Mouse (Mus musculus) heart, embryonic 11.5 days (tissue): ENCODE results near the gene Kcnj8. TPM values are rescaled to one million over a fixed set of nuclear protein-coding genes. Genes with fewer than 3 reads are reported as not detected.

Experiments used
- ATAC-seq: fragments of 200-750 bp; cut with Nextera tagmentation; replicated peaks from 2 replicates; pipeline ENCODE4 v1.8.0; 2017; ENCODE audit warnings: moderate library complexity; ENCODE audit not compliant: insufficient number of reproducible peaks, low FRiP score, low TSS enrichment
- H3K27ac ChIP-seq: fragments of 300-500 bp; sonication (generic); 2 replicates; pipeline ENCODE4 v1.5.1; 2014; ENCODE audit warnings: mild to moderate bottlenecking, low read depth, low read length
- H3K27me3 ChIP-seq: fragments of 300-500 bp; sonication (generic); 2 replicates; pipeline ENCODE4 v1.6.1; 2014; ENCODE audit warnings: mild to moderate bottlenecking, low read length, mixed read lengths; ENCODE audit not compliant: control insufficient read depth, insufficient read depth
- H3K36me3 ChIP-seq: fragments of 300-500 bp; sonication (generic); 2 replicates; pipeline ENCODE4 v1.6.1; 2014; ENCODE audit warnings: mild to moderate bottlenecking, low read length, moderate library complexity, mixed read lengths; ENCODE audit not compliant: control insufficient read depth, insufficient read depth
- H3K4me1 ChIP-seq: fragments of 300-500 bp; sonication (generic); 2 replicates; pipeline ENCODE4 v1.6.1; 2014; ENCODE audit warnings: low read length; ENCODE audit not compliant: control insufficient read depth, insufficient read depth
- H3K4me2 ChIP-seq: fragments of 300-500 bp; sonication (generic); 2 replicates; pipeline ENCODE4 v1.6.1; 2014; ENCODE audit warnings: mild to moderate bottlenecking, moderate library complexity
- H3K4me3 ChIP-seq: fragments of 300-500 bp; sonication (generic); 2 replicates; pipeline ENCODE4 v1.5.1; 2014; ENCODE audit warnings: low read depth, low read length
- H3K9ac ChIP-seq: fragments of 300-500 bp; sonication (generic); 2 replicates; pipeline ENCODE4 v1.6.1; 2014; ENCODE audit warnings: mild to moderate bottlenecking, low read depth, low read length, moderate library complexity
- H3K9me3 ChIP-seq: fragments of 300-500 bp; sonication (generic); replicated peaks from 2 replicates; pipeline ENCODE4 v1.6.1; 2016; ENCODE audit warnings: low read length; ENCODE audit not compliant: control insufficient read depth
- WGBS: fragments of 180-500 bp; shearing (Covaris S2); extraction: QIAGEN DNeasy Blood & Tissue Kit; methylation state at CpG from one replicate; pipeline ENCODE4 v1.1.7; 2014; ENCODE audit not compliant: insufficient replicate concordance; 5-methylcytosine and 5-hydroxymethylcytosine counted together
- polyA plus RNA-seq: library from polyadenylated mRNA; unstranded; fragments of >200 nt; fragmentation: Nextera tagmentation; extraction: Ambion mirVana; gene quantifications from 2 replicates; pipeline ENCODE4 v1.2.1, GENCODE M21; 2014

Gene Kcnj8
- polyA plus RNA-seq, 1 experiment from 2014 or later = 3.0 TPM

GRCm38 (mm10) chr6:142542082-142542799, 29.2 kb downstream of the Kcnj8 start:
- Histone ChIP-seq H3K4me3 (no peak overlapping the region), H3K36me3 (no peaks in the 10 kb centered on the region), H3K27ac (no peak overlapping the region), H3K9ac (no peak overlapping the region), H3K27me3 (no peaks in the 10 kb centered on the region), H3K4me2 (no peak overlapping the region), H3K4me1 (no peaks in the 10 kb centered on the region), H3K9me3 (no peaks in the 10 kb centered on the region)
- no peak for ATAC-seq
- WGBS = 72% methylated on average over 8 of the region's 8 CpGs

GRCm38 (mm10) chr6:142540561-142541160, 30.8 kb downstream of the Kcnj8 start:
- Histone ChIP-seq H3K4me3 (no peak overlapping the region), H3K4me2 (no peak overlapping the region), H3K36me3 (no peaks in the 10 kb centered on the region), H3K4me1 (no peaks in the 10 kb centered on the region), H3K9ac (no peak overlapping the region), H3K27me3 (no peaks in the 10 kb centered on the region), H3K27ac (no peak overlapping the region), H3K9me3 (no peaks in the 10 kb centered on the region)
- no peak for ATAC-seq
- 67% methylated on average over 10 of the region's 10 CpGs for WGBS

- WGBS = 69% methylated on average over 5 of the region's 5 CpGs
- Histone ChIP-seq H3K36me3 (no peaks in the 10 kb centered on the region), H3K27ac (no peak overlapping the region), H3K4me3 (no peak overlapping the region), H3K27me3 (no peaks in the 10 kb centered on the region), H3K9ac (no peak overlapping the region), H3K4me1 (no peaks in the 10 kb centered on the region), H3K9me3 (no peaks in the 10 kb centered on the region), H3K4me2 (no peak overlapping the region)
- ATAC-seq = no peak
These were observed 31.3 kb downstream of the Kcnj8 start for GRCm38 (mm10) chr6:142540131-142540530.

- Histone ChIP-seq H3K27ac (no peak overlapping the region), H3K4me2 (no peak overlapping the region), H3K4me3 (no peak overlapping the region), H3K9ac (no peak overlapping the region), H3K4me1 (no peaks in the 10 kb centered on the region), H3K9me3 (no peaks in the 10 kb centered on the region), H3K36me3 (no peaks in the 10 kb centered on the region), H3K27me3 (no peaks in the 10 kb centered on the region)
- ATAC-seq = no peak
- WGBS = 69% methylated on average over 17 of the region's 17 CpGs
These were observed 32.9 kb downstream of the Kcnj8 start for GRCm38 (mm10) chr6:142538503-142538902.

GRCm38 (mm10) chr6:142533412-142533811, 38.0 kb downstream of the Kcnj8 start:
- Histone ChIP-seq H3K4me1 (no peaks in the 10 kb centered on the region; the same call in 1 of the 2 replicates), H3K9me3 (no peaks in the 10 kb centered on the region), H3K4me3 (no peak overlapping the region), H3K9ac (no peak overlapping the region), H3K4me2 (no peak overlapping the region), H3K27me3 (no peaks in the 10 kb centered on the region), H3K36me3 (no peaks in the 10 kb centered on the region), H3K27ac (no peak overlapping the region)
- WGBS = 54% methylated on average over 5 of the region's 5 CpGs
- ATAC-seq = no peak

GRCm38 (mm10) chr6:142532686-142533085, 38.7 kb downstream of the Kcnj8 start:
- WGBS = 81% methylated on average over 2 of the region's 2 CpGs

GRCm38 (mm10) chr6:142532141-142532540, 39.3 kb downstream of the Kcnj8 start:
- Histone ChIP-seq H3K9me3 (no peaks in the 10 kb centered on the region), H3K36me3 (no peaks in the 10 kb centered on the region), H3K4me1 (no peaks in the 10 kb centered on the region; the same call in 1 of the 2 replicates), H3K4me3 (no peak overlapping the region), H3K4me2 (no peak overlapping the region), H3K27ac (no peak overlapping the region), H3K27me3 (no peaks in the 10 kb centered on the region), H3K9ac (no peak overlapping the region)
- 90% methylated on average over 17 of the region's 17 CpGs for WGBS
- no peak for ATAC-seq

More at GRCm38 (mm10) chr6:142532686-142533085, 38.7 kb downstream of the Kcnj8 start:
- no peak for ATAC-seq
- H3K27me3 ChIP-seq = no peaks in the 10 kb centered on the region
- no peak overlapping the region for H3K4me3 ChIP-seq
- no peaks in the 10 kb centered on the region for H3K36me3 ChIP-seq
- H3K27ac ChIP-seq = no peak overlapping the region
- H3K9ac ChIP-seq = no peak overlapping the region
- H3K9me3 ChIP-seq = no peaks in the 10 kb centered on the region
- H3K4me1 ChIP-seq = no peaks in the 10 kb centered on the region; the same call in 1 of the 2 replicates
- no peak overlapping the region for H3K4me2 ChIP-seq

- ATAC-seq = no peak
- Histone ChIP-seq H3K4me2 (no peak overlapping the region), H3K27ac (no peak overlapping the region), H3K4me1 (no peaks in the 10 kb centered on the region; the same call in 1 of the 2 replicates), H3K9ac (no peak overlapping the region), H3K36me3 (no peaks in the 10 kb centered on the region), H3K27me3 (no peaks in the 10 kb centered on the region), H3K4me3 (no peak overlapping the region), H3K9me3 (no peaks in the 10 kb centered on the region)
- 47% methylated on average over 5 of the region's 5 CpGs for WGBS
These were observed 41.0 kb downstream of the Kcnj8 start for GRCm38 (mm10) chr6:142530378-142530777.
